In genomic region chrX:99316410-99317056, GRCm38 (mm10) we compare ENCODE assay signal across 8 mouse cellular contexts.
DNase-seq lines count a peak whose midpoint lies in the region; ATAC-seq lines count a peak whose summit lies in the region.

No protein-coding gene starts in this region.

- no peak for ATAC-seq in inflammation-experienced regulatory T-cells, adult 6 months

- intact Hi-C loops in heart, postnatal 10 days (cut with DNase I) = no loop called here

- DNase-seq in adrenal gland, adult 2 months = peak; percentile 23
- no peak for DNase-seq in adrenal gland, postnatal 14 days
- peak; percentile 45 for DNase-seq in lung, postnatal 10 days
- DNase-seq in lung, postnatal 25 days (ENCODE audit: low spot score) = no peak
- peak; percentile 41 to 59 for DNase-seq in heart, postnatal 10 days
- DNase-seq in skeletal muscle tissue, adult 2 months (ENCODE audit: low read depth, low spot score) = peak; percentile 42
- no peak for DNase-seq in right cerebral cortex, postnatal 4 days

Comparison
In these comparisons a context has a peak if more than half of its experiments do, and no peak if none do; other contexts are left out.
1. DNase-seq: peak in adrenal gland, adult 2 months (single experiment), lung, postnatal 10 days (single experiment), heart, postnatal 10 days (2 of 2) and skeletal muscle tissue, adult 2 months (single experiment); none in adrenal gland, postnatal 14 days (single experiment), lung, postnatal 25 days (single experiment) and right cerebral cortex, postnatal 4 days (single experiment).